Mouse (Mus musculus) megakaryocyte, embryonic 14.5 days (primary cell): ENCODE measurements at regions not wholly inside any gene's neighbourhood (a gene's known extent, or its start where the extent isn't known, plus 50 kb on each side); places are given as distances from the start of the nearest gene placed in this dataset.

ENCODE experiments used
- FLI1 ChIP-seq: IDR thresholded peaks from 2 replicates; pipeline ENCODE4 v1.6.1; 2012; ENCODE audit warnings: low read length, inconsistent platforms, mixed read lengths
- GATA1 ChIP-seq: IDR thresholded peaks from 3 replicates; pipeline ENCODE4 v1.6.1; 2012; ENCODE audit warnings: mixed read lengths, low read length, inconsistent platforms, borderline replicate concordance

GRCm38 (mm10) chr11:111484981-111485380, 419.0 kb downstream of the Kcnj2 start:
- no peak for TF ChIP-seq GATA1
- no peak for TF ChIP-seq FLI1
